Mouse (Mus musculus) liver, postnatal 0 days (tissue): Measurements from ENCODE around the gene Ube2h. TPM values are rescaled to one million over a fixed set of nuclear protein-coding genes. Genes with fewer than 3 reads are reported as not detected.
A peak's percentile ranks its signal among the peaks of the same experiment; 100 is the strongest.

Experiments used
- ATAC-seq: fragments of 200-750 bp; cut with Nextera tagmentation; 2 replicates; pipeline ENCODE4 v1.8.0; 2017; ENCODE audit warnings: mild to moderate bottlenecking, moderate library complexity
- DNase-seq: peaks from one replicate; pipeline ENCODE4 v3.0.0-alpha.2; 2016
- H3K27ac ChIP-seq: fragments of 300-500 bp; sonication (generic); 2 replicates; pipeline ENCODE4 v1.5.1; 2014; ENCODE audit warnings: antibody characterized with exemption, moderate library complexity, mild to moderate bottlenecking, low read depth
- H3K27me3 ChIP-seq: fragments of 300-500 bp; sonication (generic); 2 replicates; pipeline ENCODE4 v1.6.1; 2014; ENCODE audit warnings: low read length, control low read depth, mixed read lengths; ENCODE audit not compliant: insufficient read depth
- H3K36me3 ChIP-seq: fragments of 300-500 bp; sonication (generic); replicated peaks from 2 replicates; pipeline ENCODE4 v1.6.1; 2014; ENCODE audit warnings: mild to moderate bottlenecking, control low read depth, low read length, moderate library complexity, mixed read lengths; ENCODE audit not compliant: insufficient read depth
- H3K4me1 ChIP-seq: fragments of 300-500 bp; sonication (generic); 2 replicates; pipeline ENCODE4 v1.6.1; 2014; ENCODE audit warnings: antibody characterized with exemption, mild to moderate bottlenecking, control low read depth; ENCODE audit not compliant: insufficient read depth
- H3K4me2 ChIP-seq: fragments of 300-500 bp; sonication (generic); 2 replicates; pipeline ENCODE4 v1.6.1; 2014; ENCODE audit warnings: low read depth, mild to moderate bottlenecking, low read length, moderate library complexity, mixed read lengths
- H3K4me3 ChIP-seq: fragments of 300-500 bp; sonication (generic); 2 replicates; pipeline ENCODE4 v1.5.1; 2014; ENCODE audit warnings: low read depth, low read length
- H3K9ac ChIP-seq: fragments of 300-500 bp; sonication (generic); replicated peaks from 2 replicates; pipeline ENCODE4 v1.6.1; 2014; ENCODE audit warnings: mild to moderate bottlenecking, moderate library complexity
- H3K9me3 ChIP-seq: fragments of 300-500 bp; sonication (generic); 2 replicates; pipeline ENCODE4 v1.6.1; 2016; ENCODE audit warnings: mild to moderate bottlenecking, control low read depth, low read length, mixed read lengths
- CTCF ChIP-seq: sonication (generic); IDR thresholded peaks from 2 replicates; pipeline ENCODE4 v1.5.1; 2016; ENCODE audit warnings: antibody characterized with exemption, low read depth
- EP300 ChIP-seq: IDR thresholded peaks from 2 replicates; pipeline ENCODE4 v1.6.1; 2016; ENCODE audit warnings: antibody characterized with exemption, low read depth, mild to moderate bottlenecking
- WGBS: fragments of 180-500 bp; shearing (Covaris S2); extraction: QIAGEN DNeasy Blood & Tissue Kit; methylation state at CpG from one replicate; pipeline ENCODE4 v1.1.7; 2014; ENCODE audit not compliant: insufficient replicate concordance; 5-methylcytosine and 5-hydroxymethylcytosine counted together
- polyA plus RNA-seq: library from polyadenylated mRNA; unstranded; fragments of >200 nt; fragmentation: Nextera tagmentation; extraction: Ambion mirVana; gene quantifications from 2 replicates; pipeline ENCODE4 v1.2.1, GENCODE M21; 2015

Ube2h gene
- 18.2 and 23.5 TPM in 2 replicates for polyA plus RNA-seq

- peak within 1 kb of the TSS; percentile 77 for H3K4me2 ChIP-seq
- no peaks in the 10 kb centered on the region; the same call in 1 of the 2 replicates for H3K36me3 ChIP-seq
- TF ChIP-seq EP300 (no peak), CTCF (no peak)
- no peaks in the 10 kb centered on the region for H3K27me3 ChIP-seq
- peak within 1 kb of the TSS; percentile 85 for H3K4me3 ChIP-seq
- no peaks in the 10 kb centered on the region for H3K9me3 ChIP-seq
- 2% methylated on average over 33 of the region's 33 CpGs for WGBS
- ATAC-seq (peak; percentile 69), DNase-seq (peak; percentile 100)
- H3K9ac ChIP-seq, result peak within 1 kb of the TSS; percentile 93
- peaks cover 53% of the 10 kb centered on the region for H3K4me1 ChIP-seq
- peak within 1 kb of the TSS; percentile 92 for H3K27ac ChIP-seq
Measured at GRCm38 (mm10) chr6:30304399-30304917, at the start of gene Ube2h. Gene Ube2h (minus strand): TSS chr6:30304539.

GRCm38 (mm10) chr6:30353661-30354060 is 49.3 kb upstream of the Ube2h start:
- ATAC-seq (no peak), DNase-seq (no peak)
- TF ChIP-seq CTCF (no peak), EP300 (no peak)
- Histone ChIP-seq H3K4me1 (peaks cover 8% of the 10 kb centered on the region; the same call in 1 of the 2 replicates), H3K4me2 (no peak overlapping the region), H3K4me3 (no peak overlapping the region), H3K36me3 (no peaks in the 10 kb centered on the region), H3K9ac (no peak overlapping the region), H3K27me3 (no peaks in the 10 kb centered on the region), H3K27ac (no peak overlapping the region), H3K9me3 (no peaks in the 10 kb centered on the region)
- WGBS, result 73% methylated on average over 8 of the region's 8 CpGs

GRCm38 (mm10) chr6:30352762-30353161 is 48.4 kb upstream of the Ube2h start:
- Histone ChIP-seq H3K9ac (no peak overlapping the region), H3K9me3 (no peaks in the 10 kb centered on the region), H3K4me1 (peaks cover 8% of the 10 kb centered on the region; the same call in 1 of the 2 replicates), H3K27me3 (no peaks in the 10 kb centered on the region), H3K36me3 (no peaks in the 10 kb centered on the region), H3K4me2 (no peak overlapping the region), H3K27ac (no peak overlapping the region), H3K4me3 (no peak overlapping the region)
- TF ChIP-seq EP300 (no peak), CTCF (no peak)
- 57% methylated on average over 8 of the region's 8 CpGs for WGBS
- DNase-seq (no peak), ATAC-seq (no peak)

GRCm38 (mm10) chr6:30351290-30351689 is 47.0 kb upstream of the Ube2h start:
- Histone ChIP-seq H3K4me1 (peaks cover 8% of the 10 kb centered on the region; the same call in 1 of the 2 replicates), H3K9ac (no peak overlapping the region), H3K4me3 (no peak overlapping the region), H3K27me3 (no peaks in the 10 kb centered on the region), H3K9me3 (no peaks in the 10 kb centered on the region), H3K27ac (no peak overlapping the region), H3K36me3 (no peaks in the 10 kb centered on the region), H3K4me2 (no peak overlapping the region)
- TF ChIP-seq CTCF (no peak), EP300 (no peak)
- no peak for ATAC-seq
- 73% methylated on average over 9 of the region's 9 CpGs for WGBS
- no peak for DNase-seq

- no peaks in the 10 kb centered on the region for H3K27me3 ChIP-seq
- no peaks in the 10 kb centered on the region for H3K9me3 ChIP-seq
- 74% methylated on average over 4 of the region's 4 CpGs for WGBS
- no peak overlapping the region for H3K9ac ChIP-seq
- TF ChIP-seq CTCF (no peak), EP300 (no peak)
- ATAC-seq, result no peak
- no peak for DNase-seq
- H3K36me3 ChIP-seq, result no peaks in the 10 kb centered on the region
- no peak overlapping the region for H3K27ac ChIP-seq
- H3K4me2 ChIP-seq, result no peak overlapping the region
- no peaks in the 10 kb centered on the region for H3K4me1 ChIP-seq
- H3K4me3 ChIP-seq, result no peak overlapping the region
Measured at GRCm38 (mm10) chr6:30347288-30347801, 43.0 kb upstream of the Ube2h start.

- ATAC-seq, result no peak
- no peak for TF ChIP-seq CTCF
- TF ChIP-seq EP300, result no peak
- WGBS, result 74% methylated on average over 6 of the region's 6 CpGs
Measured at GRCm38 (mm10) chr6:30346737-30347136, 42.4 kb upstream of the Ube2h start.

More at GRCm38 (mm10) chr6:30346737-30347136, 42.4 kb upstream of the Ube2h start:
- Histone ChIP-seq H3K4me3 (no peak overlapping the region), H3K9ac (no peak overlapping the region), H3K9me3 (no peaks in the 10 kb centered on the region), H3K27me3 (no peaks in the 10 kb centered on the region), H3K27ac (no peak overlapping the region), H3K4me2 (no peak overlapping the region), H3K36me3 (no peaks in the 10 kb centered on the region), H3K4me1 (no peaks in the 10 kb centered on the region)
- no peak for DNase-seq
